Mouse (Mus musculus): ENCODE data around the gene Strap. TPM values are rescaled to one million over a fixed set of nuclear protein-coding genes. Genes with fewer than 3 reads are reported as not detected.

Gene Strap
- total RNA-seq, 2 experiments from 2014 or later, result 123 to 129 TPM

- intact Hi-C loops (cut with DNase I), result loop anchor here (5.0 kb wide), 1 partner anchor 51 kb away; no protein-coding TSS in a partner anchor
- DNase-seq (ENCODE audit: low spot score in 2 of 2), result no peak
Measured at GRCm38 (mm10) chr6:137713310-137713664, 21.6 kb upstream of the Strap start.

GRCm38 (mm10) chr6:137716802-137717201, 18.1 kb upstream of the Strap start:
- intact Hi-C loops (cut with DNase I), result no loop called here
- no peak for DNase-seq (ENCODE audit: low spot score in 2 of 2)

- no peak for DNase-seq (ENCODE audit: low spot score in 2 of 2)
- intact Hi-C loops (cut with DNase I), result loop anchor here (5.0 kb wide), 1 partner anchor 515 kb away; no protein-coding TSS in a partner anchor
Measured at GRCm38 (mm10) chr6:137722220-137722931, 12.5 kb upstream of the Strap start.

GRCm38 (mm10) chr6:137723898-137724297, 11.0 kb upstream of the Strap start:
- intact Hi-C loops (cut with DNase I), result loop anchor here (2.0 to 5.0 kb wide), 3 partner anchors 75 to 517 kb away; no protein-coding TSS in a partner anchor
- peak; percentile 37 to 66 for DNase-seq (ENCODE audit: low spot score in 2 of 2)

- intact Hi-C loops (cut with DNase I), result no loop called here
- DNase-seq (ENCODE audit: low spot score in 2 of 2), result no peak
Measured at GRCm38 (mm10) chr6:137734460-137734845, 425 bp upstream of the Strap start.

GRCm38 (mm10) chr6:137735671-137736238, 877 bp downstream of the Strap start:
- intact Hi-C loops (cut with DNase I), result no loop called here
- DNase-seq (ENCODE audit: low spot score in 2 of 2), result no peak

- intact Hi-C loops (cut with DNase I), result no loop called here
- DNase-seq (ENCODE audit: low spot score in 2 of 2), result no peak
Measured at GRCm38 (mm10) chr6:137740972-137741371, 6.1 kb downstream of the Strap start.

- intact Hi-C loops (cut with DNase I), result no loop called here
- DNase-seq (ENCODE audit: low spot score in 2 of 2), result no peak
Measured at GRCm38 (mm10) chr6:137744700-137745099, 9.8 kb downstream of the Strap start.

- DNase-seq (ENCODE audit: low spot score in 2 of 2), result no peak
- intact Hi-C loops (cut with DNase I), result no loop called here
Measured at GRCm38 (mm10) chr6:137747174-137747928, 12.5 kb downstream of the Strap start.

- DNase-seq (ENCODE audit: low spot score in 2 of 2), result no peak
- intact Hi-C loops (cut with DNase I), result loop anchor here (10.0 kb wide), 1 partner anchor 673 kb away; no protein-coding TSS in a partner anchor
Measured at GRCm38 (mm10) chr6:137751551-137752274, 16.8 kb downstream of the Strap start.

- intact Hi-C loops (cut with DNase I), result loop anchor here (10.0 kb wide), 1 partner anchor 673 kb away; no protein-coding TSS in a partner anchor
- DNase-seq (ENCODE audit: low spot score in 2 of 2), result no peak
Measured at GRCm38 (mm10) chr6:137752275-137752655, 17.4 kb downstream of the Strap start.

- DNase-seq (ENCODE audit: low spot score in 2 of 2), result peak; percentile 47 to 52
- intact Hi-C loops (cut with DNase I), result loop anchor here (10.0 kb wide), 1 partner anchor 671 kb away; no protein-coding TSS in a partner anchor
Measured at GRCm38 (mm10) chr6:137754056-137754856, 19.4 kb downstream of the Strap start, which contains the start of gene Dera. Gene Dera, plus strand, starts transcription at chr6:137754546.

- no peak for DNase-seq (ENCODE audit: low spot score in 2 of 2)
- intact Hi-C loops (cut with DNase I), result loop anchor here (10.0 kb wide), 1 partner anchor 670 kb away; no protein-coding TSS in a partner anchor
Measured at GRCm38 (mm10) chr6:137754857-137755232, 20.0 kb downstream of the Strap start.

- intact Hi-C loops (cut with DNase I), result loop anchor here (10.0 kb wide), 1 partner anchor 668 kb away; no protein-coding TSS in a partner anchor
- peak; percentile 52 for DNase-seq (ENCODE audit: low spot score in 2 of 2)
Measured at GRCm38 (mm10) chr6:137756310-137756709, 21.4 kb downstream of the Strap start.

- intact Hi-C loops (cut with DNase I), result loop anchor here (10.0 kb wide), 1 partner anchor 667 kb away; no protein-coding TSS in a partner anchor
- DNase-seq (ENCODE audit: low spot score in 2 of 2), result no peak
Measured at GRCm38 (mm10) chr6:137757891-137758290, 23.0 kb downstream of the Strap start.

GRCm38 (mm10) chr6:137759681-137760080, 24.8 kb downstream of the Strap start:
- DNase-seq (ENCODE audit: low spot score in 2 of 2), result peak in 1 of 2 experiments; percentile 29
- intact Hi-C loops (cut with DNase I), result loop anchor here (10.0 kb wide), 1 partner anchor 665 kb away; no protein-coding TSS in a partner anchor

- intact Hi-C loops (cut with DNase I), result no loop called here
- peak in 1 of 2 experiments; percentile 20 for DNase-seq (ENCODE audit: low spot score in 2 of 2)
Measured at GRCm38 (mm10) chr6:137760966-137761365, 26.1 kb downstream of the Strap start.

- intact Hi-C loops (cut with DNase I), result no loop called here
- no peak for DNase-seq (ENCODE audit: low spot score in 2 of 2)
Measured at GRCm38 (mm10) chr6:137764572-137765210, 29.8 kb downstream of the Strap start.

All from left cerebral cortex, postnatal 14 days (tissue).